Mouse (Mus musculus) Patski (cell line): ENCODE measurements at regions not wholly inside any gene's neighbourhood (a gene's known extent, or its start where the extent isn't known, plus 50 kb on each side); places are given as distances from the start of the nearest gene placed in this dataset.

Experiments
- ATAC-seq: fragments of 100-300 bp; one replicate; pipeline ENCODE4 v1.8.0; 2021
- CTCF ChIA-PET: fragments of 350-600 bp; sonication (Branson Sonifier 250); formaldehyde crosslinking; loops from one replicate; lab custom pipeline; 2022; ENCODE audit warnings: inconsistent platforms; lab: Charles Lee
- POLR2A ChIA-PET: fragments of 350-600 bp; sonication (Branson Sonifier 250); formaldehyde crosslinking; loops from one replicate; lab custom pipeline; 2022; ENCODE audit warnings: antibody characterized with exemption, inconsistent platforms; lab: Charles Lee
- DNase-seq: peaks from one replicate; pipeline ENCODE4 v3.0.0-alpha.2; 2011; ENCODE audit warnings: low read depth, low spot score
- H3K27me3 ChIP-seq: fragments of 371-371 bp; one replicate; pipeline ENCODE4 v1.5.1; 2021
- CTCF ChIP-seq: fragments of 100-300 bp; IDR thresholded peaks from one replicate; pipeline ENCODE4 v1.5.1; 2021
- in situ Hi-C: fragments of 300-500 bp; cut with MboI; formaldehyde crosslinking; loops from 3 replicates; pipeline ENCODE4 v1.11.1; 2018; ENCODE audit warnings: low pct_unique_long_range_greater_than_20kb, mixed read lengths

DNA sequence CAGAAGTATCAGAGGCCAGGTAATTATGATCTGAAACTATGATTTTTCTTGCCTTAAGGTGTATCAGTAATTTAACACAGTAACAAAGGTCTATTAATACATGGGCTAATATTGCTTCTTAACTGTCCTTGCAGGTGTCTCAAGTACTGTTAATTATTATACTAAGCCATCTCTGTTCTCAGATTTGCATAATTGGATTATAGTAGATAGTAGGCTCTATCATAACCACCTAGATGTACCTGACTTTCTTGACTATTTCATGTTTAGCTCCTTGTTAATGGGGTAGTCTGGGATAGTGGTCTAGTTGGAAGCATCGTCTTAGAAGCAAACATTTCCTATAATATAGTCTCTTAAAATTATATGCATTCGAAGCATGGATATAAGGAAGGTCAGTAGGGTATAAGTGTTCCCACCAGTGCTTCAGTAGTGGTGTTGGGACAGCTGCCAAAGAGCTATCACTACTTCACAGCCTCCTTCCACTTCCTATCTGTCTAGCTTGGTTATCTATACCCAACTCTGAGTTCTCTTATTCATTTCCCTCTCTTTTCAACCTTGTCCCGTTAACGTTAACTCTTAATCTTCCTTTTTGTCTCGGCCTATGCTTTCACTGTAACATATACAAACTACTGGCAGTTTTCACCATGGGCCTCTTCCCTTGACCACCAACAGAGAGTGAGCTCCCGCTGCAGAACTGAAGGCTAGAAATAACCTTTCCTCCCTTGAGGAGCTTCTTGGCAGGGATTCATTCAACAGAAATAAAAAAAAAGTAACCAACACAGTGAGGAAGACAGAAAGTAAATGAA is 630.9 kb upstream of the Lcorl start:
- TF ChIP-seq CTCF: no peak
- no peak for ATAC-seq

GRCm38 (mm10) chr5:46486740-46487326 is 629.4 kb upstream of the Lcorl start:
- ChIA-PET CTCF (no interaction called here), POLR2A (no interaction called here)
- no peaks in the 10 kb centered on the region for H3K27me3 ChIP-seq
- no peak for TF ChIP-seq CTCF
- ATAC-seq (no peak), DNase-seq (no peak)
- in situ Hi-C loops: no loop called here

More for the DNA sequence above, 630.9 kb upstream of the Lcorl start:
- CTCF ChIA-PET: no interaction called here
- DNase-seq: no peak
- in situ Hi-C loops: no loop called here
- H3K27me3 ChIP-seq: no peaks in the 10 kb centered on the region
- POLR2A ChIA-PET: no interaction called here

- H3K27me3 ChIP-seq: no peaks in the 10 kb centered on the region
- in situ Hi-C loops: no loop called here
- no peak for TF ChIP-seq CTCF
- ATAC-seq (no peak), DNase-seq (no peak)
- POLR2A ChIA-PET: no interaction called here
- CTCF ChIA-PET: no interaction called here
Observed at GRCm38 (mm10) chr5:46456356-46456755, 598.9 kb upstream of the Lcorl start.

- ATAC-seq (no peak), DNase-seq (no peak)
- TF ChIP-seq CTCF: no peak
- no peaks in the 10 kb centered on the region for H3K27me3 ChIP-seq
- ChIA-PET POLR2A (no interaction called here), CTCF (no interaction called here)
- in situ Hi-C loops: loop anchor here (10.0 to 25.0 kb wide), 4 partner anchors 1539 to 1897 kb away; partner anchors contain the start of gene Slit2
Observed at GRCm38 (mm10) chr5:46448274-46448673, 590.9 kb upstream of the Lcorl start.

DNA sequence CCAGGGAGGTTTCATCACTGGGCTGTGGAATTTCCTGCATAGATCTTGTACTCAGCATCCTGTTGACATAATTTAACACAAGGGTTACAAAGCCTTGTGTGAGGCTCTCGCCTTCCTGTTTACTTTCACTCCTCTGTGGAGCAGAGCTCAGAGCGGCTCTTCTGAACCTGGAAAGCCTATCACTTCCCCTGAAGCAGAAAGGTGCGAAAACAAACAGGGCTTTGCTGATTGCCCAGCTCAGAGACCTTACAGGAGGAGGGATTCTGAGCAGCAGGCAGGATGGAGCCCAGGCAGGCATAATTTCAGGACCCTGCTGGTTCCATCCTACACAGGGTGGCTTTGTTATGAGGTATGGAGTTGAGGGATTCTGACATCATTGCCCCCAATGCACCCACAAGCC is 588.4 kb upstream of the Lcorl start:
- no peak for TF ChIP-seq CTCF
- ATAC-seq (no peak), DNase-seq (no peak)
- no peaks in the 10 kb centered on the region for H3K27me3 ChIP-seq
- POLR2A ChIA-PET: no interaction called here
- in situ Hi-C loops: loop anchor here (10.0 to 25.0 kb wide), 4 partner anchors 1541 to 1899 kb away; partner anchors contain the start of gene Slit2
- CTCF ChIA-PET: interaction anchor here (2.0 kb wide), 1 partner anchor 33 kb away, joined by 5 read pairs; no protein-coding TSS in a partner anchor

GRCm38 (mm10) chr5:46445122-46445521 is 587.7 kb upstream of the Lcorl start:
- no peak for DNase-seq
- TF ChIP-seq CTCF: no peak
- ChIA-PET POLR2A (no interaction called here), CTCF (interaction anchor here (2.0 kb wide), 1 partner anchor 34 kb away, joined by 5 read pairs; no protein-coding TSS in a partner anchor)
- in situ Hi-C loops: loop anchor here (10.0 to 25.0 kb wide), 4 partner anchors 1542 to 1900 kb away; partner anchors contain the start of gene Slit2
- ATAC-seq: no peak
- no peaks in the 10 kb centered on the region for H3K27me3 ChIP-seq

DNA sequence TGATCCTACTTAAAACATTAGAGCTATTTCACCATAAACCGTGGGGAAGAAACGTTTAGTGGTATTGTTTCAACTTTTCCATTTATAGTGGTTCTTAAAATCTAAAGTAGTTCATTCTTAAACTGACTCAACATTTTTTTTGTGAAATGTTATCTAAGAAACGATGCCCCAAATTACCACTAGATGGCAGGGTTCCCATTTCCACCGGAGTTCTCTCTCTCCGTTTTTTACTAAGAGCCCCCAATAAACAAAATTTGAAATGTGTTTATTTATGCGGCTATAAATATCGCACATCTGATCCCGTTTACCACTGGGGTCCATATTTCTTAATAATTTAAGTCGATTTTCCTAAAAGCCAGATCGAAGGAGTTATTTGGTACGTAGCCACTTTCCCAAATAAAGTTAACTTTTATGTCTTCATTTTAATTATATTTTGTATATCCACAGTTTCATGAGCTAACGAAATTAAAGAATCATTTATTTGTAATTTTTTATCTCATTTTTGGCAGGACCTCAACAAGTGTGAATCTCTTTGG is 586.5 kb upstream of the Lcorl start:
- ChIA-PET POLR2A (no interaction called here), CTCF (interaction anchor here (2.0 kb wide), 1 partner anchor 35 kb away, joined by 5 read pairs; no protein-coding TSS in a partner anchor)
- peak; percentile 53 for TF ChIP-seq CTCF
- DNase-seq (no peak), ATAC-seq (no peak)
- no peaks in the 10 kb centered on the region for H3K27me3 ChIP-seq
- in situ Hi-C loops: loop anchor here (10.0 to 25.0 kb wide), 4 partner anchors 1543 to 1901 kb away; partner anchors contain the start of gene Slit2

DNA sequence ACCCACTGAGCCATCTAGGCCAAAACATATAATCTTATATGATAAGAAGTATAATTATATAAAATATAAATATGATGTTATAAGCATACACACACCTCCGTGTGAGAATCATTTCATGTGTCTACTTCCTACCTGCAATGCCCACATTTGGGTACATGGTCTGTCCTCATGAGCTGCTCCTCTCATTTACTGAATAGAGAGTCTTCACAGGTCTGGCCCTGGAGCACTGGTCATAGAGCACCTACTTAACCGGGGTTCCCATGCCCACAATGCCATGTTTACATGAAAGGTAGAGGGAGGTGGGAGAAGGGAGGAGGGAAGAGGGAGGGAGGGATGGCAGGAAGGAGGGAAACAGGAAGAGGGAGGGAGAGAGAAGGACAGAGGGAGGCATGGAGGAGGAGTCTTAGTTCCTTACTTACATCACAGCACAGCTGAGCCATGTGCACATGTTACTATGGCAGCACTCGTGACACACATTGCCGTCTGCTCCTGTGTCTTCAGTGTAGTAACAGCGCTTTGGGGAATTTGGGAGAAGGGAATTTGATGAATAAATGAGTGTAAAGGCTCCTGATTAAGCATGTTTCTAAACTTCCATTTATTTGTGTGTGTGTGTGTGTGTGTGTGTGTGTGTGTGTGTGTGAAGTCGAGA is 585.3 kb upstream of the Lcorl start:
- ATAC-seq (no peak), DNase-seq (no peak)
- no peaks in the 10 kb centered on the region for H3K27me3 ChIP-seq
- in situ Hi-C loops: loop anchor here (10.0 to 25.0 kb wide), 4 partner anchors 1545 to 1902 kb away; partner anchors contain the start of gene Slit2
- TF ChIP-seq CTCF: no peak
- ChIA-PET POLR2A (no interaction called here), CTCF (no interaction called here)

DNA sequence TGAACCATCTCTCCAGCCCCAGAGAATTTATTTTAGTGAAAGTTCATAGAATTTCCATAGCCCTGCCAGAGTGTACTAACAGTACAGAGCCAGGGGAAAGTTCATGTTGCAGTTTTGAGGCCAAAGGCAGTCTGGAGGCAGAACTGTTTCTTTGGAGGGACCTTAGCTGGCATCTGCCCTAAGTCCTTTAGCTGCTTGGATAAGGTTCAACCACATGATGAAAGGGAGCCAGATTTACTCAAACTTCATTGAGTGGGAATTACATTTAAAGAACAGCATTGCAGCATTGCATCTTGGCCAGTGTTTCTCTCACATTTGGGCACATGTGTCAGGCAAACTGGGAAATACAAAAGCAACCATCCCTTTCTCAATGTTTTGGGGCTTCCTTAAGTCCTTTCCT is 584.3 kb upstream of the Lcorl start:
- ChIA-PET POLR2A (no interaction called here), CTCF (interaction anchor here (1.7 kb wide), 1 partner anchor 13 kb away, joined by 4 read pairs; no protein-coding TSS in a partner anchor)
- no peak for TF ChIP-seq CTCF
- in situ Hi-C loops: loop anchor here (10.0 to 25.0 kb wide), 4 partner anchors 1546 to 1903 kb away; partner anchors contain the start of gene Slit2
- ATAC-seq (no peak), DNase-seq (no peak)
- no peaks in the 10 kb centered on the region for H3K27me3 ChIP-seq
